Comparison of ENCODE assay signal across 15 mouse cellular contexts in the genomic region with DNA sequence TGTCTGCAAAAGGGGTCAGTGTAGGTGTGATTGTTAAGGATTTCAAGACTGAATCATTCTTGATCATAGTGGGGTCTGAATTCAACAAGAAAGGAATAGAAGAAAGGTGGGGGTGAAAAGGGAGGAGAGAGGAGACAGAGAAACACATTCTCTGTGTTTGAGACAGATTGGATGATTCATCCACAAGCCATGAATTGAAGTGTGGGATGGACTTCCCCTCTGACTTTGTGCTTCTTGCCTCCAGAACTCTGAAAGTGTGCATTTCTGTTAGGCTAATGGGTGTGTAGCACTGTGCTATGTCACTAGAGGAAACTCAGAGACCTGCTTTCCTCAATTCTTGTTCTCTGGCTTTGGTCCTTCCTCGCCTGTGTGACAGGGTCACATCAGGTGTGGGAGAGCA. TPM values are rescaled to one million over a fixed set of nuclear protein-coding genes. Genes with fewer than 3 reads are reported as not detected.
DNase-seq lines count a peak whose midpoint lies in the region; ATAC-seq and TF ChIP-seq lines count a peak whose summit lies in the region.
"Had no signal": no experiment of that assay in that cellular context is flagged by ENCODE, and none has a peak within 500 bp of the region (broad histone marks: within the 10 kb centered on the region; RNA-seq: fewer than 3 reads in every experiment).

No protein-coding gene starts in this region.

- ATAC-seq in heart, embryonic 12.5 days (ENCODE audit: insufficient number of reproducible peaks, low FRiP score), result no peak
- ATAC-seq in lung, embryonic 15.5 days (ENCODE audit: borderline replicate concordance, extremely low read depth, low FRiP score, low TSS enrichment), result no peak
- ATAC-seq in stomach, embryonic 16.5 days (ENCODE audit: insufficient read depth, low FRiP score), result no peak
- ATAC-seq in midbrain, embryonic 13.5 days, result no peak
- ATAC-seq: CD4-positive, CD25-positive, alpha-beta regulatory T cell, adult 4 months; liver, embryonic 12.5 days; Patski had no signal

- no peak for DNase-seq in heart, adult 9 months (ENCODE audit: low spot score in 2 of 2)
- DNase-seq in lung, adult 2 months, result no peak
- DNase-seq in urinary bladder, postnatal 36 days (ENCODE audit: low spot score in 2 of 2), result no peak
- DNase-seq: cerebellum, postnatal 14 days; kidney, postnatal 36 days had no signal

- no peak overlapping the region for H3K4me2 ChIP-seq in heart, embryonic 12.5 days
- H3K4me2 ChIP-seq in lung, embryonic 15.5 days, result no peak overlapping the region
- H3K4me2 ChIP-seq in stomach, embryonic 16.5 days (ENCODE audit: low read depth, low read length), result no peak overlapping the region
- no peak overlapping the region for H3K4me2 ChIP-seq in midbrain, embryonic 13.5 days (replicated peaks)
- H3K4me2 ChIP-seq: liver, embryonic 12.5 days had no signal

- peak overlapping the region; percentile 46; the same call in 1 of the 2 replicates for H3K9ac ChIP-seq in heart, embryonic 12.5 days
- H3K9ac ChIP-seq in lung, embryonic 15.5 days, result no peak overlapping the region
- H3K9ac ChIP-seq in stomach, embryonic 16.5 days (ENCODE audit: low read length), result no peak overlapping the region; the same call in 1 of the 2 replicates
- H3K9ac ChIP-seq in midbrain, embryonic 13.5 days (replicated peaks), result no peak overlapping the region
- H3K9ac ChIP-seq: hindbrain, embryonic 14.5 days; liver, embryonic 12.5 days had no signal

- no peak for TF ChIP-seq POLR2A in lung, adult 2 months (IDR thresholded peaks at IDR 0.05; ENCODE audit: borderline replicate concordance, extremely low read depth, low read depth, low read length)
- TF ChIP-seq POLR2A in embryonic fibroblast, embryonic 13.5 days (IDR thresholded peaks at IDR 0.05; ENCODE audit: low read depth, low read length), result 0 out of 2 replicates have a peak, but pooled peaks have one; percentile 39

- no peaks in the 10 kb centered on the region for H3K36me3 ChIP-seq in heart, embryonic 12.5 days
- H3K36me3 ChIP-seq in lung, embryonic 15.5 days, result no peaks in the 10 kb centered on the region
- H3K36me3 ChIP-seq in stomach, embryonic 16.5 days (ENCODE audit: control insufficient read depth, insufficient read depth, low read length), result no peaks in the 10 kb centered on the region
- H3K36me3 ChIP-seq in midbrain, embryonic 13.5 days, result no peaks in the 10 kb centered on the region
- H3K36me3 ChIP-seq: liver, embryonic 12.5 days had no signal

- no peaks in the 10 kb centered on the region for H3K9me3 ChIP-seq in heart, embryonic 12.5 days (replicated peaks)
- H3K9me3 ChIP-seq in lung, embryonic 15.5 days, result no peaks in the 10 kb centered on the region
- no peaks in the 10 kb centered on the region for H3K9me3 ChIP-seq in stomach, embryonic 16.5 days (replicated peaks; ENCODE audit: control insufficient read depth, low read length)
- no peaks in the 10 kb centered on the region for H3K9me3 ChIP-seq in midbrain, embryonic 13.5 days
- H3K9me3 ChIP-seq: liver, embryonic 12.5 days had no signal

- no peak for TF ChIP-seq CTCF in lung, adult 2 months (IDR thresholded peaks at IDR 0.05; ENCODE audit: insufficient read depth, low read length)
- TF ChIP-seq CTCF in embryonic fibroblast, embryonic 13.5 days (IDR thresholded peaks at IDR 0.05; ENCODE audit: borderline replicate concordance, insufficient read depth, low read length), result no peak

- peak overlapping the region; percentile 76 for H3K27ac ChIP-seq in heart, embryonic 12.5 days (ENCODE audit: poor library complexity, severe bottlenecking)
- H3K27ac ChIP-seq in lung, embryonic 15.5 days, result peak overlapping the region; percentile 56; the same call in 1 of the 2 replicates
- peak overlapping the region; percentile 94 for H3K27ac ChIP-seq in embryonic fibroblast, embryonic 13.5 days (ENCODE audit: insufficient read depth, low read length)
- H3K27ac ChIP-seq in stomach, embryonic 16.5 days (ENCODE audit: low read length), result peak overlapping the region; percentile 78
- H3K27ac ChIP-seq in midbrain, embryonic 13.5 days, result no peak overlapping the region
- H3K27ac ChIP-seq: left cerebral cortex, adult 2 months; liver, embryonic 12.5 days had no signal

- no peak overlapping the region for H3K4me3 ChIP-seq in heart, embryonic 12.5 days
- no peak overlapping the region for H3K4me3 ChIP-seq in lung, embryonic 15.5 days
- H3K4me3 ChIP-seq in lung, adult 2 months (replicated peaks; ENCODE audit: extremely low read depth, low read depth, low read length), result no peak overlapping the region
- H3K4me3 ChIP-seq in embryonic fibroblast, embryonic 13.5 days (ENCODE audit: insufficient read depth, low read length), result no peak overlapping the region
- no peak overlapping the region for H3K4me3 ChIP-seq in stomach, embryonic 16.5 days (replicated peaks; ENCODE audit: low read length)
- H3K4me3 ChIP-seq in midbrain, embryonic 13.5 days (replicated peaks), result no peak overlapping the region
- H3K4me3 ChIP-seq: left cerebral cortex, adult 2 months; liver, embryonic 12.5 days had no signal

- H3K27me3 ChIP-seq in heart, embryonic 12.5 days (replicated peaks), result no peaks in the 10 kb centered on the region
- H3K27me3 ChIP-seq in lung, embryonic 15.5 days, result no peaks in the 10 kb centered on the region
- no peaks in the 10 kb centered on the region for H3K27me3 ChIP-seq in stomach, embryonic 16.5 days (ENCODE audit: control insufficient read depth, insufficient read depth, low read length)
- H3K27me3 ChIP-seq in midbrain, embryonic 13.5 days, result no peaks in the 10 kb centered on the region
- H3K27me3 ChIP-seq: Patski had no signal

- WGBS in heart, embryonic 12.5 days, result 70% methylated on average over 1 of the region's 1 CpGs
- WGBS in lung, embryonic 15.5 days, result 94% methylated on average over 1 of the region's 1 CpGs
- 79% methylated on average over 1 of the region's 1 CpGs for WGBS in lung, adult 2 months
- 57% methylated on average over 1 of the region's 1 CpGs for WGBS in stomach, embryonic 16.5 days
- 89% methylated on average over 1 of the region's 1 CpGs for WGBS in midbrain, embryonic 13.5 days

- peaks cover 30% of the 10 kb centered on the region for H3K4me1 ChIP-seq in heart, embryonic 12.5 days (replicated peaks)
- peaks cover 45% of the 10 kb centered on the region for H3K4me1 ChIP-seq in lung, embryonic 15.5 days
- no peaks in the 10 kb centered on the region; the same call in 1 of the 2 replicates for H3K4me1 ChIP-seq in lung, adult 2 months (ENCODE audit: control insufficient read depth, insufficient read depth, low read length)
- peaks cover 29% of the 10 kb centered on the region for H3K4me1 ChIP-seq in embryonic fibroblast, embryonic 13.5 days (ENCODE audit: control insufficient read depth, insufficient read depth, low read length)
- H3K4me1 ChIP-seq in stomach, embryonic 16.5 days (ENCODE audit: control insufficient read depth, insufficient read depth, low read length), result peaks cover 25% of the 10 kb centered on the region
- peaks cover 16% of the 10 kb centered on the region for H3K4me1 ChIP-seq in midbrain, embryonic 13.5 days (replicated peaks)
- H3K4me1 ChIP-seq: liver, embryonic 12.5 days had no signal

RNA-seq across cellular contexts. Expression of a gene that starts 15.2 kb away (rescaled TPM):
- 6.7 and 10.2 TPM in 2 replicates for polyA plus RNA-seq in heart, embryonic 12.5 days (2016; fragmentation: Nextera tagmentation; extraction: Ambion mirVana)
- 10.7 TPM in 2 replicates for polyA plus RNA-seq in lung, embryonic 15.5 days (2015; fragmentation: Nextera tagmentation; extraction: Ambion mirVana)
- polyA plus RNA-seq in lung, adult 2 months (2012; rRNA removed), result 2.5 and 2.7 TPM in 2 replicates
- 12.6 and 15.5 TPM in 2 replicates for polyA plus RNA-seq in embryonic fibroblast, embryonic 13.5 days (2011; ENCODE audit: insufficient read length, low read depth, missing spikeins)
- polyA plus RNA-seq in stomach, embryonic 16.5 days (2015; fragmentation: Nextera tagmentation; extraction: Ambion mirVana), result 8.1 and 8.9 TPM in 2 replicates
- polyA plus RNA-seq in midbrain, embryonic 13.5 days (2015; fragmentation: Nextera tagmentation; extraction: Ambion mirVana), result 5.5 and 5.9 TPM in 2 replicates
